Mouse (Mus musculus) inflammation-experienced regulatory T-cells, adult 16 weeks (primary cell): Measurements from ENCODE around the gene Daw1. TPM values are rescaled to one million over a fixed set of nuclear protein-coding genes. Genes with fewer than 3 reads are reported as not detected.

Experiments
- polyA plus RNA-seq: library from polyadenylated mRNA; unstranded; fragments of 100-300 nt; shearing (Covaris generic); gene quantifications from one replicate; pipeline ENCODE4 v1.2.1, GENCODE M21; 2017

Daw1 gene
- polyA plus RNA-seq: 0.17 TPM

GRCm38 (mm10) chr1:83159603-83160002 is at the start of gene Daw1:
Daw1 (plus strand) TSS chr1:83159752.

GRCm38 (mm10) chr1:83116447-83117137 is 43.0 kb upstream of the Daw1 start, which contains the start of gene Ccl20:
Ccl20 (plus strand) TSS chr1:83116766.

Other genes starting within 250 kb of the Daw1 start
- gene A030005L19Rik, start 246.4 kb upstream of the Daw1 start, polyA plus RNA-seq: 0.37 TPM
- gene A030014E15Rik, start 234.8 kb upstream of the Daw1 start, polyA plus RNA-seq: not detected
- gene Gm6217, start 228.4 kb upstream of the Daw1 start, polyA plus RNA-seq: not detected
- gene A030003K21Rik, start 216.4 kb upstream of the Daw1 start, polyA plus RNA-seq: not detected
- gene Gm7544, start 203.7 kb upstream of the Daw1 start, polyA plus RNA-seq: not detected
- gene Gm47955, start 199.5 kb upstream of the Daw1 start, polyA plus RNA-seq: not detected
- gene Gm47959, start 159.2 kb upstream of the Daw1 start, polyA plus RNA-seq: not detected
- not detected for gene Slc19a3, start 121.3 kb upstream of the Daw1 start, polyA plus RNA-seq
- not detected for gene Krtap28-10, start 117.3 kb upstream of the Daw1 start, polyA plus RNA-seq
- not detected for gene Gm47969, start 114.8 kb upstream of the Daw1 start, polyA plus RNA-seq
- not detected for gene A030005K14Rik, start 100.4 kb upstream of the Daw1 start, polyA plus RNA-seq
- not detected for gene Krtap28-13, start 98.8 kb upstream of the Daw1 start, polyA plus RNA-seq
- gene Ccl20, start 43.0 kb upstream of the Daw1 start, polyA plus RNA-seq: 1.3 TPM
- gene Sphkap, start 248.4 kb downstream of the Daw1 start, polyA plus RNA-seq: not detected